Mouse (Mus musculus) stomach, adult 2 months (tissue): ENCODE results near the gene Kank1. TPM values are rescaled to one million over a fixed set of nuclear protein-coding genes. Genes with fewer than 3 reads are reported as not detected.

ENCODE experiments used
- polyA plus RNA-seq: library from polyadenylated mRNA; depleted of rRNA; stranded (reverse); fragments of >200 nt; gene quantifications from 2 replicates; pipeline ENCODE4 v1.2.3, GENCODE M21; 2012; rRNA removed

Gene Kank1
- polyA plus RNA-seq = 11.4 and 13.7 TPM in 2 replicates

GRCm38 (mm10) chr19:25236596-25237491 lies at the start of gene Kank1:
Gene Kank1, plus strand, starts transcription at chr19:25236975.

Other genes with a start within 250 kb of the Kank1 start
- gene Dock8, start 237.4 kb upstream of the Kank1 start, polyA plus RNA-seq = 1.2 and 1.3 TPM in 2 replicates